Mouse (Mus musculus): ENCODE data around the gene Ccl7.

DNA sequence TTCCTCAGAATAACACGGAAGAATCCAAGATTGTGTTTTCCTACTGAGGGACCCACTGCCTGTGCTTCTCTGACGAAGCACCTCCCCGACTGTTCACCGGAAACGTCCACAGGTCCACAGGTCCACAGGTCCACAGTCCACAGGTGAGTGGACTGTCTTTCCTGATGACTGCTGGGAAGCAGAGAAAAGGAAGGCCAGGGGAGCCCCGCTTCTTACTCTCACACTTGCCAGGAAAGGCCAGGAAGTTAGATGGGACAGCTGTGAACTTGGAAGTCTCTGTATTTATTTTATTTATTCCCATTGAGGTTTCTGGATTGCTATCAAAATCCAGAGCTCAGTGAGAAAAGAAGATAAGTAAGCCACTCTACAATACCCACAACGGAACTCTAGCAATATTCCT, 8.3 kb downstream of the Ccl7 start:
- no peak for TF ChIP-seq CTCF (IDR thresholded peaks at IDR 0.05; ENCODE audit: insufficient read depth, low read length)
- TF ChIP-seq POLR2A (IDR thresholded peaks at IDR 0.05; ENCODE audit: borderline replicate concordance, extremely low read depth, low read depth, low read length), result no peak
